Mouse (Mus musculus) olfactory bulb, adult 2 months (tissue): ENCODE measurements at regions not wholly inside any gene's neighbourhood (a gene's known extent, or its start where the extent isn't known, plus 50 kb on each side); places are given as distances from the start of the nearest gene placed in this dataset.

Source experiments
- CTCF ChIP-seq: fragments of 200-500 bp; IDR thresholded peaks from 2 replicates; pipeline ENCODE4 v1.5.1; 2012; ENCODE audit warnings: low read depth, mild to moderate bottlenecking, low read length, moderate library complexity; ENCODE audit not compliant: insufficient read depth
- POLR2A ChIP-seq: fragments of 200-500 bp; IDR thresholded peaks from 2 replicates; pipeline ENCODE4 v1.6.1; 2012; ENCODE audit warnings: mild to moderate bottlenecking, low read depth, low read length, moderate library complexity; ENCODE audit not compliant: insufficient read depth

- TF ChIP-seq POLR2A (no peak), CTCF (no peak)
Measured at GRCm38 (mm10) chr1:177620501-177621099, 109.0 kb upstream of the 1700016C15Rik start.
